Comparison of ENCODE assay signal across 17 mouse cellular contexts in genomic region chr17:81554052-81554734, GRCm38 (mm10).
DNase-seq lines count a peak whose midpoint lies in the region; ATAC-seq and TF ChIP-seq lines count a peak whose summit lies in the region.
"Had no signal": no experiment of that assay in that cellular context is flagged by ENCODE, and none has a peak within 500 bp of the region (broad histone marks: within the 10 kb centered on the region; RNA-seq: fewer than 3 reads in every experiment).

No protein-coding gene starts in this region.

- peaks cover 39% of the 10 kb centered on the region for H3K4me1 ChIP-seq in heart, embryonic 13.5 days
- H3K4me1 ChIP-seq in midbrain, embryonic 13.5 days (replicated peaks), result no peaks in the 10 kb centered on the region; the same call in 1 of the 2 replicates
- H3K4me1 ChIP-seq in midbrain, embryonic 16.5 days (ENCODE audit: control insufficient read depth, insufficient read depth, low read length), result no peaks in the 10 kb centered on the region
- no peaks in the 10 kb centered on the region for H3K4me1 ChIP-seq in stomach, postnatal 0 days (replicated peaks; ENCODE audit: control insufficient read depth, insufficient read depth)
- H3K4me1 ChIP-seq: liver, embryonic 15.5 days had no signal

- no peak overlapping the region for H3K4me2 ChIP-seq in heart, embryonic 13.5 days
- no peak overlapping the region for H3K4me2 ChIP-seq in midbrain, embryonic 13.5 days (replicated peaks)
- H3K4me2 ChIP-seq in midbrain, embryonic 16.5 days (ENCODE audit: low read length), result no peak overlapping the region
- H3K4me2 ChIP-seq in stomach, postnatal 0 days (replicated peaks; ENCODE audit: low read depth), result no peak overlapping the region
- H3K4me2 ChIP-seq: limb, embryonic 13.5 days; liver, embryonic 15.5 days had no signal

- no peak for ATAC-seq in heart, embryonic 13.5 days (ENCODE audit: extremely low read depth, insufficient number of reproducible peaks, low FRiP score, low TSS enrichment)
- peak; percentile 71 for ATAC-seq in midbrain, embryonic 13.5 days
- ATAC-seq in midbrain, embryonic 16.5 days, result no peak
- peak; percentile 81 for ATAC-seq in stomach, postnatal 0 days (ENCODE audit: low FRiP score, low TSS enrichment)
- no peak for ATAC-seq in CD4-positive, CD25-positive, alpha-beta regulatory T cell, adult 4 months

- H3K4me3 ChIP-seq in heart, embryonic 13.5 days, result no peak overlapping the region
- no peak overlapping the region for H3K4me3 ChIP-seq in midbrain, embryonic 13.5 days (replicated peaks)
- no peak overlapping the region for H3K4me3 ChIP-seq in midbrain, embryonic 16.5 days (ENCODE audit: low read depth, low read length)
- H3K4me3 ChIP-seq in stomach, postnatal 0 days (ENCODE audit: low read depth, low read length), result no peak overlapping the region
- H3K4me3 ChIP-seq: left cerebral cortex, adult 2 months; limb, embryonic 13.5 days; liver, embryonic 15.5 days had no signal

- H3K27ac ChIP-seq in heart, embryonic 13.5 days (replicated peaks), result 0 out of 2 replicates have a peak overlapping the region, but pooled peaks have one; percentile 12
- H3K27ac ChIP-seq in midbrain, embryonic 13.5 days, result 0 out of 2 replicates have a peak overlapping the region, but pooled peaks have one; percentile 5
- no peak overlapping the region for H3K27ac ChIP-seq in midbrain, embryonic 16.5 days (ENCODE audit: low read length)
- no peak overlapping the region for H3K27ac ChIP-seq in stomach, postnatal 0 days (replicated peaks)
- H3K27ac ChIP-seq: left cerebral cortex, adult 2 months; limb, embryonic 13.5 days; liver, embryonic 15.5 days had no signal

- no peak for DNase-seq in heart, postnatal 4 days
- DNase-seq in large intestine, adult 2 months (ENCODE audit: low read depth, low spot score), result peak; percentile 38
- no peak for DNase-seq in stomach, postnatal 0 days (ENCODE audit: low spot score)
- DNase-seq: adrenal gland, postnatal 25 days; cerebellum, adult 9-11 months; heart, postnatal 10 days; kidney, adult 9 months; kidney, postnatal 4 days; lung, postnatal 14 days; right cerebral cortex, postnatal 14 days had no signal

- no peak overlapping the region for H3K9ac ChIP-seq in heart, embryonic 13.5 days
- no peak overlapping the region for H3K9ac ChIP-seq in midbrain, embryonic 13.5 days (replicated peaks)
- H3K9ac ChIP-seq in midbrain, embryonic 16.5 days (ENCODE audit: low read depth, low read length), result no peak overlapping the region
- H3K9ac ChIP-seq in stomach, postnatal 0 days (ENCODE audit: low read length), result no peak overlapping the region
- H3K9ac ChIP-seq: limb, embryonic 13.5 days; liver, embryonic 15.5 days had no signal

- H3K9me3 ChIP-seq in heart, embryonic 13.5 days, result no peaks in the 10 kb centered on the region
- no peaks in the 10 kb centered on the region for H3K9me3 ChIP-seq in midbrain, embryonic 13.5 days
- H3K9me3 ChIP-seq in midbrain, embryonic 16.5 days (replicated peaks; ENCODE audit: control insufficient read depth, low read length, poor library complexity, severe bottlenecking), result no peaks in the 10 kb centered on the region
- H3K9me3 ChIP-seq in stomach, postnatal 0 days (ENCODE audit: control insufficient read depth, low read length), result no peaks in the 10 kb centered on the region
- H3K9me3 ChIP-seq: limb, embryonic 13.5 days; liver, embryonic 15.5 days had no signal

- H3K36me3 ChIP-seq in heart, embryonic 13.5 days, result no peaks in the 10 kb centered on the region
- no peaks in the 10 kb centered on the region for H3K36me3 ChIP-seq in midbrain, embryonic 13.5 days
- no peaks in the 10 kb centered on the region for H3K36me3 ChIP-seq in midbrain, embryonic 16.5 days (ENCODE audit: control insufficient read depth, insufficient read depth, low read length)
- H3K36me3 ChIP-seq in stomach, postnatal 0 days (ENCODE audit: control insufficient read depth, insufficient read depth, low read length), result no peaks in the 10 kb centered on the region
- H3K36me3 ChIP-seq: limb, embryonic 13.5 days; liver, embryonic 15.5 days had no signal

- H3K27me3 ChIP-seq in heart, embryonic 13.5 days (replicated peaks), result no peaks in the 10 kb centered on the region
- no peaks in the 10 kb centered on the region for H3K27me3 ChIP-seq in midbrain, embryonic 13.5 days
- no peaks in the 10 kb centered on the region for H3K27me3 ChIP-seq in midbrain, embryonic 16.5 days (ENCODE audit: control insufficient read depth, insufficient read depth, low read depth, low read length)
- H3K27me3 ChIP-seq in stomach, postnatal 0 days (ENCODE audit: control insufficient read depth, insufficient read depth, low read length), result no peaks in the 10 kb centered on the region
- H3K27me3 ChIP-seq: limb, embryonic 13.5 days; liver, embryonic 15.5 days had no signal

- TF ChIP-seq EP300 in stomach, postnatal 0 days (optimal IDR thresholded peaks at IDR 0.05), result no peak

- 62% methylated on average over 6 of the region's 6 CpGs for WGBS in heart, embryonic 13.5 days
- WGBS in midbrain, embryonic 13.5 days, result 34% methylated on average over 6 of the region's 6 CpGs
- 35% methylated on average over 6 of the region's 6 CpGs for WGBS in midbrain, embryonic 16.5 days
- WGBS in large intestine, adult 2 months, result 28% methylated on average over 6 of the region's 6 CpGs
- 51% methylated on average over 6 of the region's 6 CpGs for WGBS in stomach, postnatal 0 days

- TF ChIP-seq CTCF in stomach, postnatal 0 days (IDR thresholded peaks at IDR 0.05; ENCODE audit: low read depth), result peak; percentile 39; the same call in 1 of the 2 replicates

Comparison
In these comparisons a context has a peak if more than half of its experiments do, and no peak if none do; other contexts are left out.
1. ATAC-seq: peak in midbrain, embryonic 13.5 days (single experiment) and stomach, postnatal 0 days (single experiment); none in heart, embryonic 13.5 days (single experiment), midbrain, embryonic 16.5 days (single experiment) and CD4-positive, CD25-positive, alpha-beta regulatory T cell, adult 4 months (single experiment).
2. H3K27ac ChIP-seq: peak in heart, embryonic 13.5 days (single experiment) and midbrain, embryonic 13.5 days (single experiment); none in midbrain, embryonic 16.5 days (single experiment) and stomach, postnatal 0 days (single experiment).